Mouse (Mus musculus) gastrocnemius, adult 18-20 months (tissue): ENCODE results near the gene Ovol1. TPM values are rescaled to one million over a fixed set of nuclear protein-coding genes. Genes with fewer than 3 reads are reported as not detected.

Source experiments
- DNase-seq: peaks from one replicate; pipeline ENCODE4 v3.0.0; 2021; ENCODE audit warnings: low spot score
- total RNA-seq, 2 experiments: library from RNA; stranded (reverse); gene quantifications; 2 replicates each; pipeline ENCODE4 v1.2.3; 2021

Gene Ovol1
- total RNA-seq, 2 experiments from 2014 or later: not detected

- no peak for DNase-seq
These were observed 35.2 kb downstream of the Ovol1 start for GRCm38 (mm10) chr19:5525204-5525603.

DNA sequence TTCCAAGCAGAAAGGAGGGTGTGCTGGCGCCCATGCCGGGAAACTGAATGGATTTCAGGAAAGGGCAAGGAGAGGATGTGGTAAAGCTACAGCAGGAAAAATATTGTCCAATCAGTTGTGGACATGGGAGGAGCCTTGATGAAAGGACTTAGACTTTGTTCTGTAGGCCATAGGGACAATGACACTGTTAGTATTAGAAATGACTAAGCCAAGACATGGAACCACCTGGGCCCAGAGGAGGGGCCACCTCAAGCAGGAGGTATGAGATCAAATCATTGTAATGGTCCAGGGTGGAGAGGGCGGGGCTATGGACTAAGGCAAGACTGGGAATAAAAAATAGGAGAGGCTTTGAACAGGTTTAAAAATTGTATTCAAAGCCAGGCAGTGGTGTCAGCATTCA is 41.7 kb downstream of the Ovol1 start:
- DNase-seq: no peak

- no peak for DNase-seq
These were observed 43.4 kb downstream of the Ovol1 start for GRCm38 (mm10) chr19:5516906-5517505.

GRCm38 (mm10) chr19:5515840-5516777 is 44.3 kb downstream of the Ovol1 start:
- DNase-seq: no peak

GRCm38 (mm10) chr19:5513005-5513349 is 47.5 kb downstream of the Ovol1 start:
- DNase-seq: no peak

DNA sequence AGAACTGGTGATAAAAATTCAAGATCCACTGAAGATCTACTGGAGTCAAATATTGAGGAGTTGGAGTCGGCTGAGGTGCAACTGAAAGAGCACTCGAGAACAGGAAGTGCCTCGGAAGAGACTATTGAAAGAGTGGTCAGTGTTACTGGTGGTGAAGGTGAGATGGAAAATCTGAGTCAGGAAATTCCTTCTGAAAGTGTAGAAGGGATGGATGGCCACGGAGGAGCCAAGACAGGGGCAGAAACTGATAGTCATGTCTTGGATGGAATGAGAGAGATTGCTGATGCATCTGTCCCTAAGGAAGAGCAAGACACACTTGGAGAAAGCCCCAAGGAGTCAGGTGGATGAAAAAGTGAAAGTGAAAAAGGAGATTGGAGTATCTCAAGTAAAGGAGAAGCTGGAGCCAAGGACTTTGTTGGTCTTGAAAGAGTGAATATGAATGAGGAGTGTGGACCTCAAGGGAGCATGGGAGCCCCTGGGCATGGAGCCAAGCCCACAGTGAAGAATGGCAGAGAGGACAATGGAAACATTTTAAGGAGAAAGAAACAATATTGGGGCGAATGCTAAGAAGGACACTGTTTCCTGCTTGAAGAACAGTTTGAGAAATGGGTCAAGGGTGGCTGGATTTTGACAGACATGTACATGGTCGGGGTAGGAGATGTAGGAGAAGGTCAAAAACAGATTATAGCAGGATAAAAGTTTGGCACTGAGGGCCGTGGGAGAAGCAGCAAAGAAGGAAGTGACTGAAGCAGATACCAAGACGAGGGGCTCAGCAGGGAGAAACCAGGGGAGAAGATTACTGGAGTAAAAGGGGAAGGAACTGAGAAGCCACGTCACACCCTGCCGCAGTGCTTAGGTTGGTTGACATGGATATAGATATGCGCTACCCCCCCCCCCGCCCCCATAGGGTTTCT is 48.1 kb downstream of the Ovol1 start:
- DNase-seq: no peak

DNA sequence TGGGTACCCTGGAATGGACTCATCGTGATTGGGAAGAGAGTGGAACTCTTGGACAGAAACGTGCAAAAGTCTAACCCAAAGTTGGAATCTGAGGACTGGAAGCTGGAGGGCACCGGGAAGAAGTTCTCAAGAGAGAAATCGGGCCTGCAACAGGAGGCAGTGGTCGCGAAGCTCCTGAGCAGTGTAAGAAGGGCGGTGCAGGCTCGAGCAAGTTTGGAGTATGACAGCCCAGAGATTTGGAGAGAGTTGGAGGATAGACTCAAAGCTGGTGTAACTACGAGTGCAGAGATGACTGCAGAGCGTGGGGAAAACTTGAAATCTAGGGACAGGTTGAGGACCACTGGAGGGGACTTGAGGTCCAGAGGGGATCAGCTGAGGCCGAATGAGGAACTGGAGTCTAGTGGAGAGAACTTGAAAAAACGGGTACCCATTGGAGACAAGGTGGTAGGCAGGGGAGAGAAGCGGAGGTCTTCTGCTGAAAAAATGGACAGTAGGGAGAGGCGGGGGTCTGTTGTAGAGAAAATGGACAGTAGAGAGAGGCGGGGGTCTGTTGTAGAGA is 49.3 kb downstream of the Ovol1 start:
- no peak for DNase-seq

DNA sequence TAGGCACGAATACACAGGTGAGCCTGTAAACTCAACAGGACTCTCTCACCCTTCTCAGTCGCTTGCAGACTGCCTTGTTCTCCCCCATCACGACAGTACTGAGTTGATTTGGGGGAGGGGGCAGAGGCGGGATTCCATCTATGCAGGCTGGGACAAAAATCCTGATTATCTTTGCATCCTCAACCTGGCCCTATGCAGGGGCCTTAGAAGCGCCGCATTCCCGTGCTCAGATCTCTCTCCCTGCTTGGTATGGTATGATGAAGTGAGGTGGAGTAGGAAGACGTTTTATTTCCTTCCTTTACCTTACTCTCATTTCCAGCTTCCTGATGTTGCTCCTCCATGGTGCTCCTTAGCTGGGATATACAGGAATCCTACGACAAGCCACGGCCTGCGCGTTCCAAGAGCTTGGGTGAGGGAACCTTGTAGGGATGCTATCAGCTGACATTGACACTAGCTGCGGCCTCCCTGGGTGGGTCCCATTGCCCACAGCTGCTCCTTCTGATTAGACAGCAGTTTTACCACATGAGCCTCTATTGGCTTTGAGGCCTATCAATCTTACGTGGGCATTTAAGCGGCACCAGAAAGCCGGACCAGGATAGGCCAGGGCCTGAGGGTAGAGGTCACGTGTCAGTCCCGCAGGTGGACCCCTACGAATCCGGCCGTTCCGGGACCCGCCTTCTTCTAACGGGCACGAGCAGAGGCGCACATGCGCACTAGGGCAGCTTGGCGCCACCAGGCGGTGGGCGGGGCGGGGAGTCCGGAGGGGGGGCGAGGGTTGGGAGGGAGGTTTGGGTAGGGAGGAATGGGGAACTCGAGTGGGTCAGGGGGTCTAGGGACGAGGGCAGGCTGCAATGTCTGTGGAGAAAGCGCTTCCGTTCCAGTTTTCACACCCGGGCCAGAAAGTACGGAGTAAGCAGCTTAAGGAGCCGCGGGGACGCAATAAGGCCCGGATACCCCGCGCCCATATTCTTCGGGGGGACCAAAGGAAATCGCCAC is 50.1 kb downstream of the Ovol1 start, which contains the start of gene Snx32:
Gene Snx32 (minus strand): TSS at position 508 of the 996 bp plus-strand sequence.
- peak; percentile 99 for DNase-seq

- no peak for DNase-seq
These were observed 56.8 kb downstream of the Ovol1 start, which contains the start of gene 1700020D05Rik for GRCm38 (mm10) chr19:5503687-5504086. 1700020D05Rik (minus strand) TSS chr19:5503787.

DNA sequence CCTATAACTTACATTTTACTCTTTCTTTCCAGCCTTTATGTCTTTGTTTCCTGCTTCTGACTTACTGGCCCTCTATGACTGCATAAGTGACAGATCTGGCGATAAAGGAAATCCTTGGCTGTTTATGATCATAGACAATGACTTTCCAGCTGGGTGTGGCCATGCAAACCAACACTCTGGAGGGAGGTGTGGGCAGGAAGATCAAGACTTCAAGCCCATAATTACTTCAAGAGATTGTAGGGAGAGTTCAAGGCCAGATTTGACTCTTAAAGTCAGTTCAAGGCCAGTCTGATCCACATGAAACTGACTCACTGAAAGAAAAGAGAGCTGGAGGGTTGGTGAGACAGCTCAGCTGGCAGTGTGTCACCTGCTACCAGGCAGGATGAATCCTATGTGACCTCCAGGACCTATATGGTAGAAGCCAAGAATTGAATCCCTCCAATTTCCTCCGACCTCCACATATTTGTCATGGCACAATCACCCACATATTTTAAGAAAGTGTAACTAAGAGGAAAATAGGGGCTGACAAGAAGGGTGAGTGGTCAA is 60.0 kb downstream of the Ovol1 start:
- DNase-seq: no peak

Other genes starting within 250 kb of the Ovol1 start
- not detected for gene Catsper1, start 224.9 kb downstream of the Ovol1 start, total RNA-seq
- 10 to 100 TPM; 47.6 to 50.7 TPM for gene Cst6, start 211.1 kb downstream of the Ovol1 start, total RNA-seq
- 10 to 100 TPM; 16.3 to 16.5 TPM for gene Eif1ad, start 193.9 kb downstream of the Ovol1 start, total RNA-seq
- 100 to 1,000 TPM; 127 to 128 TPM for gene Banf1, start 193.5 kb downstream of the Ovol1 start, total RNA-seq
- gene Sart1, start 171.9 kb downstream of the Ovol1 start, total RNA-seq: 10 to 100 TPM; 36.5 to 38.8 TPM
- 1 to 10 TPM; 1.2 to 1.3 TPM for gene Tsga10ip, start 158.1 kb downstream of the Ovol1 start, total RNA-seq
- 100 to 1,000 TPM; 587 to 651 TPM for gene Drap1, start 135.7 kb downstream of the Ovol1 start, total RNA-seq
- gene AI837181, start 135.5 kb downstream of the Ovol1 start, total RNA-seq: 10 to 100 TPM; 32.9 to 36.2 TPM
- gene Fosl1, start 113.1 kb downstream of the Ovol1 start, total RNA-seq: under 1 TPM; 0.17 to 0.34 TPM
- 1 to 10 TPM; 4.0 to 5.1 TPM for gene Ccdc85b, start 102.8 kb downstream of the Ovol1 start, total RNA-seq
- gene Fibp, start 100.0 kb downstream of the Ovol1 start, total RNA-seq: 10 to 100 TPM; 33.7 to 38.5 TPM
- gene Ctsw, start 92.1 kb downstream of the Ovol1 start, total RNA-seq: not detected
- 1 to 10 TPM; 4.0 to 5.6 TPM for gene Efemp2, start 86.7 kb downstream of the Ovol1 start, total RNA-seq
- gene Mus81, start 72.2 kb downstream of the Ovol1 start, total RNA-seq: 10 to 100 TPM; 18.3 to 22.1 TPM
- gene Cfl1, start 70.2 kb downstream of the Ovol1 start, total RNA-seq: 10 to 100 TPM; 48.4 to 74.2 TPM
- under 1 TPM; 0.21 to 0.30 TPM for gene 1700020D05Rik, start 56.9 kb downstream of the Ovol1 start, total RNA-seq
- 1 to 10 TPM; 5.5 to 5.8 TPM for gene Snx32, start 50.1 kb downstream of the Ovol1 start, total RNA-seq
- 1 to 10 TPM; 1.7 to 2.5 TPM for gene Ap5b1, start 7.4 kb upstream of the Ovol1 start, total RNA-seq
- gene Rnaseh2c, start 41.2 kb upstream of the Ovol1 start, total RNA-seq: 10 to 100 TPM; 40.7 to 50.1 TPM
- 10 to 100 TPM; 24.0 to 26.0 TPM for gene Kat5, start 49.6 kb upstream of the Ovol1 start, total RNA-seq
- 10 to 100 TPM; 14.6 to 19.3 TPM for gene Rela, start 76.8 kb upstream of the Ovol1 start, total RNA-seq
- gene Sipa1, start 103.1 kb upstream of the Ovol1 start, total RNA-seq: 1 to 10 TPM; 5.6 to 8.2 TPM
- 1 to 10 TPM; 8.6 to 9.4 TPM for gene Map3k11, start 128.1 kb upstream of the Ovol1 start, total RNA-seq
- 10 to 100 TPM; 12.5 to 13.8 TPM for gene Pcnx3, start 128.3 kb upstream of the Ovol1 start, total RNA-seq
- not detected for gene Kcnk7, start 143.7 kb upstream of the Ovol1 start, total RNA-seq
- gene Ehbp1l1, start 165.7 kb upstream of the Ovol1 start, total RNA-seq: 100 to 1,000 TPM; 210 to 241 TPM
- 10 to 100 TPM; 20.1 to 21.3 TPM for gene Fam89b, start 169.0 kb upstream of the Ovol1 start, total RNA-seq
- 10 to 100 TPM; 41.4 to 45.4 TPM for gene Ltbp3, start 180.3 kb upstream of the Ovol1 start, total RNA-seq
- gene Scyl1, start 210.8 kb upstream of the Ovol1 start, total RNA-seq: 10 to 100 TPM; 70.6 to 74.4 TPM